Mouse (Mus musculus) small intestine, adult 2 months (tissue): Measurements from ENCODE around the gene Mlip. TPM values are rescaled to one million over a fixed set of nuclear protein-coding genes. Genes with fewer than 3 reads are reported as not detected.

Experiments
- H3K27ac ChIP-seq: fragments of 200-500 bp; 2 replicates; pipeline ENCODE4 v1.5.1; 2012; ENCODE audit warnings: low read depth, low read length, control low read depth, inconsistent platforms; ENCODE audit not compliant: insufficient read depth
- H3K27me3 ChIP-seq: fragments of 200-500 bp; 2 replicates; pipeline ENCODE4 v1.6.1; 2012; ENCODE audit warnings: mild to moderate bottlenecking, moderate library complexity, low read length, inconsistent platforms; ENCODE audit not compliant: control insufficient read depth, insufficient read depth
- H3K36me3 ChIP-seq: fragments of 200-500 bp; 2 replicates; pipeline ENCODE4 v1.6.1; 2012; ENCODE audit warnings: mild to moderate bottlenecking, low read length, control low read depth, inconsistent platforms; ENCODE audit not compliant: control insufficient read depth, insufficient read depth
- H3K4me1 ChIP-seq: fragments of 200-500 bp; 2 replicates; pipeline ENCODE4 v1.6.1; 2012; ENCODE audit warnings: low read length, inconsistent platforms, mixed read lengths; ENCODE audit not compliant: control insufficient read depth, insufficient read depth, insufficient read length
- H3K4me3 ChIP-seq: fragments of 200-500 bp; 2 replicates; pipeline ENCODE4 v1.5.1; 2012; ENCODE audit warnings: low read depth, mild to moderate bottlenecking, control low read depth, inconsistent platforms, low read length, moderate library complexity
- CTCF ChIP-seq: fragments of 200-500 bp; IDR thresholded peaks from 2 replicates; pipeline ENCODE4 v1.5.1; 2012; ENCODE audit warnings: low read depth, mild to moderate bottlenecking, control low read depth, inconsistent platforms, low read length, moderate library complexity, mixed read lengths; ENCODE audit not compliant: insufficient replicate concordance, insufficient read length; ENCODE audit errors: extremely low read depth
- POLR2A ChIP-seq: fragments of 200-500 bp; IDR thresholded peaks from 2 replicates; pipeline ENCODE4 v1.6.1; 2012; ENCODE audit warnings: low read depth, mild to moderate bottlenecking, control low read depth, inconsistent platforms, low read length, moderate library complexity
- WGBS: fragments of 180-500 bp; shearing (Covaris S2); methylation state at CpG from one replicate; pipeline ENCODE4 v1.1.7; 2018; 5-methylcytosine and 5-hydroxymethylcytosine counted together
- polyA plus RNA-seq: library from polyadenylated mRNA; depleted of rRNA; stranded (reverse); fragments of >200 nt; gene quantifications from 2 replicates; pipeline ENCODE4 v1.2.3, GENCODE M21; 2012

Gene Mlip
- polyA plus RNA-seq, 1 experiment, result not detected

DNA sequence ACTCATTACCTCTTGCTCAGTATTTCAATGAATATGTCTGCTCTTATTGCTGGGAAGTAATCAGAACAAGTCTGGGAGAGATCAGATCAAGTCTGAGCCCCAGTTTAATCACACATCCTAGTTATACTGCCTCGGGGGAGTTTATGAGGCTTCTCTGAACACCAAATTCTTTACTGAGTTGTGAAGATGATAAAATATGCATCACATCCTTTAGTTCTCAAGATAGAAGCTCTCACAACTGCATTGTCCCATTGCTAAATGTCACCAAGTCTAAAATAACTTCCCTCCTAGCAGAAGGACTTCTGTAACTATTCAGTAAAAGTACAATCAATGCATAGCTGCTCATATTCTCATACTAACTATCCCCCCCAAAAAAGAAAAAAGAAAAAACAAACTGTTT, 154.5 kb downstream of the Mlip start:
- no peak for TF ChIP-seq CTCF
- H3K36me3 ChIP-seq, result no peaks in the 10 kb centered on the region
- no peak overlapping the region for H3K4me3 ChIP-seq
- no peaks in the 10 kb centered on the region for H3K27me3 ChIP-seq
- 43% methylated on average over 1 of the region's 1 CpGs for WGBS
- no peak overlapping the region for H3K27ac ChIP-seq
- no peaks in the 10 kb centered on the region for H3K4me1 ChIP-seq

DNA sequence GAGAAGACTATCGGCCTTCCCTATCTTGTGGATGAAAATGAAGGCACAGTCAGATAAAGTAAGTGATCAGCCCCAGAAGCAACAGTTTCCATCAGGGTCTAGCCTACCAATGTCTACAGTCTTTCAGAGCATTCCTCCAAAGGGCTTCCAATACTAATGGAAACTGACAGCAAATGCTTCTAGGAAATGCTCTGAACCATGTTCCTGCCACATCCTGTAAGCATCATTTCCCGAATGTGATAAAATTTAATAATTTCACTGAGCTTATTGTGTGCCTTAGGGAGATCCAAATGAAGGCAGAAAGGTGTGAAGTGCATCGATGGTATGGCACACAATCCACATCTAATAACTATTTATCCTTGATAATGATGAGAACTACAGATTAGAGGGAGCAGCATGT, 173.3 kb downstream of the Mlip start:
- no peaks in the 10 kb centered on the region for H3K36me3 ChIP-seq
- 75% methylated on average over 3 of the region's 3 CpGs for WGBS
- no peak overlapping the region for H3K4me3 ChIP-seq
- H3K27me3 ChIP-seq, result no peaks in the 10 kb centered on the region
- no peaks in the 10 kb centered on the region for H3K4me1 ChIP-seq
- H3K27ac ChIP-seq, result no peak overlapping the region
- no peak for TF ChIP-seq POLR2A
- no peak for TF ChIP-seq CTCF

DNA sequence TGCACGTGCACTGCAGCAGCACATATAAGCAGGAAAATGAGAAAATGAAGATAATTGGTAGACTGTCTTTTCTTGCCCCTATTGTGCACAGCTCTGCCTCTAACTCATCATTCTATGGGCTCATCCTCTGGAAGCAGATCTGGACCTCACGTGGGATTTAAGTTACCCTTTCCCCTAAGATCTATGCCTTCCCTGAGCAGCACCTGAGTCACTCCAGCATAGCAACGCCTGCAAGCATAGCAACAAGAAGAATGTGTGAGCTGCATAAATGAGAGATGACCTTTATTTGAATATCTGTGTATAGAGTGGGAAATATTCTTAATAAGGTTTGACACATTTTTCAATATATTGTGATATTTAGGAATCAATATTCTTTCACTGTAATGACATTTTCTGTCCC, 176.9 kb downstream of the Mlip start:
- Histone ChIP-seq H3K4me3 (no peak overlapping the region), H3K36me3 (no peaks in the 10 kb centered on the region), H3K27ac (no peak overlapping the region), H3K27me3 (no peaks in the 10 kb centered on the region), H3K4me1 (no peaks in the 10 kb centered on the region)
- WGBS, result 75% methylated on average over 3 of the region's 3 CpGs
- TF ChIP-seq POLR2A (no peak), CTCF (no peak)

DNA sequence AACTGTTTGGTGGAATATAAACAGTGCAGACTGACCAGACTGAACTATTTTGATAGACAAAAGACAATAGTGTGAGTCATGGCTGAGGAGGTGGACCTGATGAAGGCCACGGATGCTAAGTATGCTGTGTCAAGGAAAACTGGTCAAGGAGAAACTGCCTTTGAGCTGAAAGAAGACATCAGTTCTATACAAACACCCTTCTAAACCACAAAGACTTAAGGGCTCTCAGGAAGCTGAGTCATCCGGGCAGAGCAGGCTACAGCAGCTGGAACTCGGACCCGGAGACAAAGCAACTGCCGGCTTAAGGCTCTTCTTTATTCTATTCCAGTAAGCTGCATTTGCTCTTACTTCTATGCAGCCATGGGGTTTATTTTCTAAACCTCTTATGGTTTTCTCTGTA, 180.7 kb downstream of the Mlip start:
- WGBS, result 76% methylated on average over 5 of the region's 5 CpGs
- no peak for TF ChIP-seq CTCF
- no peak for TF ChIP-seq POLR2A
- H3K27me3 ChIP-seq, result no peaks in the 10 kb centered on the region

DNA sequence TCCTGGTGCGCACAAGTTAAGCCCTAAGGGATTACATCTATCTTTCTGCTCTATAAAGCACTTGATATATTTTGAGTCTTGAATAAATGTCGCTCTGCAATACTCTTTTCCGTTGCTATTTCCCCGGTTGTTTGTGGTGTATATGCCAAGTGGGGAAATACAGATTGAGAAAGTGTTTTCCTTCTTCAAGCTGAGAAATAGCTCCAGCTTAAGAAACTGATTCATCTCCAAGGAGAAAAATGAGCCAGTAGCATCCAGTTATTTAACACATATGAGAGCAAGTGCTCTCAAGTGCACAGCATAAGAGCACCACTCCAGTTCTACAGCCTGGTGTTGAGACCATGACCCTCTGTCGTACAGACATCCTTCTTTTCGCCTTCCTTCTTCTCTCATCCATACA, 186.9 kb downstream of the Mlip start:
- no peak for TF ChIP-seq CTCF
- no peak for TF ChIP-seq POLR2A
- no peaks in the 10 kb centered on the region for H3K36me3 ChIP-seq
- H3K4me1 ChIP-seq, result no peaks in the 10 kb centered on the region
- no peak overlapping the region for H3K4me3 ChIP-seq
- no peak overlapping the region for H3K27ac ChIP-seq
- H3K27me3 ChIP-seq, result no peaks in the 10 kb centered on the region
- WGBS, result 88% methylated on average over 6 of the region's 6 CpGs

More for the DNA sequence above, 180.7 kb downstream of the Mlip start:
- Histone ChIP-seq H3K4me1 (no peaks in the 10 kb centered on the region), H3K27ac (no peak overlapping the region), H3K4me3 (no peak overlapping the region), H3K36me3 (no peaks in the 10 kb centered on the region)

DNA sequence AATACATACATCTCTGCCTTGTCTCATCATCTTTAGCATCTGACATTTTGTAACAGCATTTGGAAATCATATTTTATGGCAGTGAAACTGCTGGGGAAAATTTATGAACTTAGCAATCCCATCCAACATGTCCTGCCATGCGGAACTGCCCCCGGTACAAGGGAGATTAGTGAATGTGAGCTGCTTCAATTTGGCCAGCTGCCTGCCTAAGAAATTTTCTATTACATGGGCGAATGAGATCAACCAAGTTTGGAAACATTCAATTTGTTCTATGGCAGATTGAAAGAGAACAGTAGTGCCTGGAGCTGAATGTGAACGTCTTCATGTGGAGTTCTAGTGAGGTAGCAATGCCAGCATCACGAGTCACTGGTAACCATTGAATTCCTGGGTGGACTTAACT, 191.0 kb downstream of the Mlip start:
- WGBS, result 83% methylated on average over 5 of the region's 5 CpGs
- Histone ChIP-seq H3K27ac (no peak overlapping the region), H3K36me3 (no peaks in the 10 kb centered on the region), H3K4me1 (no peaks in the 10 kb centered on the region; the same call in 1 of the 2 replicates), H3K27me3 (no peaks in the 10 kb centered on the region), H3K4me3 (no peak overlapping the region)
- no peak for TF ChIP-seq CTCF
- no peak for TF ChIP-seq POLR2A

DNA sequence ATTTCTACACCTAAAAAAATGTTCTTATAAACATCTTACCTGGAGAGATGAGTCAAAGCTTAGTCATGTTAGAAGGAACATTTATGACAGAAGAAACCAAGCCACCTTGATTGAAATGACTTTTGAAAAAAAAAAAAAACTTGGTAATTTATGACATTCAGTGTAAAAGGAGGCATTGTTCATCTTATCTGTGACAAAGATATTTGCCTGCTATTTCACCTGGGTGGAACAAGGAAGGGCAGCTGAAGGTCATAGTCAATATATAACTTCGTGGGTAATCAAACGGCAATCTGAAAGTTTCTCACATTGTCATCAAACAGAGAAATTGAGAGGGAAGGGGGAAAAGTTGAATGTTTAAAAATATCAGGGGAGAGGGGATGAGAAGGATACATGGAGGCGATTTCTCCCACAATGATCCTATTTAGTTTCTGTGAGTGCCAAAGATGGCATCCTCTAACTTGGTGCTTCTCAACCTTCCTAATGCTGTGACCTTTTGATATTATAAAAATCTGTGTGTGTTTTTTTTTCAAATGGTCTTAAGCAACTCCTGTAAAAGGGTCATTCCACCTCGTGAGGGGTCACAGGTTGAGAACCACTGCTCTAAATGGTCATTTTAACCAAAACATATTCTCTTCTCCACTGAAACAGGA, 192.4 kb downstream of the Mlip start:
- WGBS, result 29% methylated on average over 4 of the region's 4 CpGs
- Histone ChIP-seq H3K36me3 (no peaks in the 10 kb centered on the region), H3K4me1 (no peaks in the 10 kb centered on the region; the same call in 1 of the 2 replicates), H3K27me3 (no peaks in the 10 kb centered on the region), H3K4me3 (no peak overlapping the region), H3K27ac (no peak overlapping the region; the same call in 1 of the 2 replicates)
- TF ChIP-seq CTCF (no peak), POLR2A (no peak)
